Mouse (Mus musculus) megakaryocyte-erythroid progenitor cell, adult 5-6 weeks (primary cell): ENCODE results near the gene Cxcl10. TPM values are rescaled to one million over a fixed set of nuclear protein-coding genes. Genes with fewer than 3 reads are reported as not detected.
"Not testable (repeated sequence)": the region's sequence is repeated elsewhere in the genome, so short reads cannot be mapped to it uniquely, and the experiment has no call there.

Experiments used
- ATAC-seq: replicated peaks from 2 replicates; pipeline ENCODE4 v1.8.0; 2016; ENCODE audit warnings: mild to moderate bottlenecking, inconsistent platforms; ENCODE audit not compliant: severe bottlenecking, poor library complexity, low FRiP score, low TSS enrichment
- total RNA-seq, 2 experiments: library from RNA; stranded (forward) in 1 of 2; stranded (reverse) in 1 of 2; fragments of 200-1000, 215-1000 nt in 1 of 2; fragments of >200 nt in 1 of 2; fragmentation: Nextera tagmentation in 1 of 2; gene quantifications; 2 replicates each; pipeline ENCODE4 v1.2.3; 2014 to 2017

Cxcl10 gene
- total RNA-seq, 2 experiments from 2014 or later = 5.6 TPM; not detected in 1

DNA sequence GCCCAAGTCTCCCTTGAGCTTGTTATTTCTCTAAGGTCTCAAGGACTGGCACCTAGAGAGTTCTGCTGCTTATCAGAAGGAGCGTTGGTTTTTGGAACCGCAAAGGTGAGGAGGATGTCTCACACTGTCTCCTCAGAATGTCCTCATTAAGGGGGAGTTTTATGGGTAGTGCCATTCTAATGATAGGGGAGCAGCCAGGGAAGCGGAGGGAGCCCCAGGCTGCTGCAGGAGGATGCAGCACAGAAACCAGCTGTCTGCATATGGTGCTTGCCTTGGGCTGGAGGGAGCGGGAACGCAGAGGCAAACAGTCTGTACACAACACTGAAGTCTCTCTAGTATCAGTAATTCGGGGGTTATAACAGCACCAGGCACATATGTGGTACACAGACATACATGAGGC lies 22.2 kb upstream of the Cxcl10 start:
- no peak for ATAC-seq

- no peak for ATAC-seq
These were observed 21.7 kb upstream of the Cxcl10 start for GRCm38 (mm10) chr5:92370392-92370791.

- no peak for ATAC-seq
These were observed 20.7 kb upstream of the Cxcl10 start for GRCm38 (mm10) chr5:92369151-92369994.

GRCm38 (mm10) chr5:92368392-92368791 lies 19.7 kb upstream of the Cxcl10 start:
- ATAC-seq = no peak

GRCm38 (mm10) chr5:92366565-92366964 lies 17.9 kb upstream of the Cxcl10 start:
- no peak for ATAC-seq

- ATAC-seq = no peak
These were observed 16.5 kb upstream of the Cxcl10 start for GRCm38 (mm10) chr5:92365146-92365705.

DNA sequence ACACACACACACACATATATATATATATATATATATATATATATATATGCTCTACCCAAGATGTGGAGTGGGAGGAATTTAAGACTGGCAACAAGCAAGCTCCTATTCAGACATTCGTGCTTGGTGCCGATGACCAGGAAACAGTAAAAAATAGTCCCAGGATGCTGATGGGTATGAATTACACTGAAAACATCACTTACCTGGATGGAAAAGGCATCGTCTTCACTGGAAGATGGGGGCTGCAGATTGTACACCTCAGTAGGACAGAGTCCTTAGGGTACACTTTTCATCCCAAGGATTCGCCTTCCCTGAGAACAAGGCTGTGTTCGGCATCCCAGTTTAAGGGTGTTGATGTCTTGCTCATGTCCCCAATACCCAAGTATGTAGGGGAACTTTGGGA lies 15.3 kb upstream of the Cxcl10 start:
- no peak for ATAC-seq

- no peak for ATAC-seq
These were observed 14.5 kb upstream of the Cxcl10 start for GRCm38 (mm10) chr5:92363179-92363578.

- no peak for ATAC-seq
These were observed 10.2 kb upstream of the Cxcl10 start for GRCm38 (mm10) chr5:92358767-92359455.

- peak; percentile 58; the same call in 1 of the 2 replicates for ATAC-seq
These were observed 9.3 kb upstream of the Cxcl10 start for GRCm38 (mm10) chr5:92358033-92358432.

- peak; percentile 80 for ATAC-seq
These were observed 4.8 kb upstream of the Cxcl10 start for GRCm38 (mm10) chr5:92353517-92353916.

DNA sequence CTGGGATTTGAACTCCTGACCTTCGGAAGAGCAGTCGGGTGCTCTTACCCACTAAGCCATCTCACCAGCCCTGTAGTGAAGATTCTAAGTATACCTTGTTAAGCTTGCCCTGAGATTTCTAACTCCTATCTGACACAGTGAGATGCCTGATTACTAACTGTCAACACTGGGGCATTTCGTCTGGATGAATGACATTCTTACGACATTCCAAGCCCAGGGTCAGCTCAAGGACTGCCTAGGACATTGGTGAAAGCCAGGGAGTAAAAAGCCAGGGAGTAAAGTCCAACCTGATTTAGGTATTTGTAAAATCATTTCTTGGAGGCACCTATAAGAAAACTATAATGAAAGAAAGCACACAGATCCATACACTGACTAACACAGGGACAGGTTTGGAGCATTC lies 4.0 kb upstream of the Cxcl10 start:
- ATAC-seq = not testable (repeated sequence)

GRCm38 (mm10) chr5:92349731-92350130 lies 1.0 kb upstream of the Cxcl10 start:
- ATAC-seq = no peak

DNA sequence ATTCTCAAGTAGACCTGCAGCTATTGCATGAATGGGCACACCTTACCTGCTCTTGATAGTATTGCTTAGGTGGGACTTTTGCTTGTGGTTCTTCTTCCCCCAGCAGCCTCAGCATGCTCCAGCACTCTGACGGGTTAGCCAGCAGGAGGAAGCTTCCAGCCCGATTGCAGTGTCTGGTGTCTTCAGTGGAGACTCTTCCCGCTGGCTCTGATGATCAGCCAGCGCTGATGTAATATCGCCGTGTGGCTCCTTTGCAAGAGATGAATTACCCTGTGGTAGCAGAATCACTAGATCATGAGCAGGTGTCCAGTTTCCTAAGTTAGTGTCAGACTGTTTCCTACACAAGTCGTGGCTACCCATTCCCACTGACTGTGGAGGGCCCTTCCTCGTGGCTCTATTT lies 3.7 kb downstream of the Cxcl10 start:
- no peak for ATAC-seq

DNA sequence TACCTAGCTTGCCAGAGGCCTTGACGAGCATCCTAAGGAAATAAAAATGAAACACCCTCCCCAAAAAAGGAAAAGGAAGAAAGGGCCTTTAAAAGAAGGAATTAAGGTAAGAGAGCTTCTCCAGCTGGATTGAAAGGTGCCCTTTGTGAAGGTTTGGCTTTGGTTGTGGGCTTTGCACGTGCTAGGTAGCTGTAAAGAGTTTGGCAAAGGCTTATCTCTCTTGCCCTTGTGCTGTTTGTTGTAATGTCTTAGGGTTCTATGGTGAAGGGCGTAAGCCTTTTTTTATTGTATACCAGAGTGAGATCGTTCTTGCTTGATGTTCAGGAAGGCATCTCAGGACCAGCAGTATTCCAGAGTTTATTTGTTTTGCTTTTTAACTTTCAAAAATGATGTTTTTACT lies 8.1 kb downstream of the Cxcl10 start:
- peak; percentile 65; the same call in 1 of the 2 replicates for ATAC-seq

GRCm38 (mm10) chr5:92336743-92337142 lies 11.9 kb downstream of the Cxcl10 start:
- no peak for ATAC-seq

GRCm38 (mm10) chr5:92332359-92332840 lies 16.3 kb downstream of the Cxcl10 start:
- peak; percentile 58 for ATAC-seq

GRCm38 (mm10) chr5:92331635-92332338 lies 16.9 kb downstream of the Cxcl10 start, which contains the start of gene Art3:
Art3 (plus strand) TSS chr5:92331827.
- ATAC-seq = peak; percentile 36

DNA sequence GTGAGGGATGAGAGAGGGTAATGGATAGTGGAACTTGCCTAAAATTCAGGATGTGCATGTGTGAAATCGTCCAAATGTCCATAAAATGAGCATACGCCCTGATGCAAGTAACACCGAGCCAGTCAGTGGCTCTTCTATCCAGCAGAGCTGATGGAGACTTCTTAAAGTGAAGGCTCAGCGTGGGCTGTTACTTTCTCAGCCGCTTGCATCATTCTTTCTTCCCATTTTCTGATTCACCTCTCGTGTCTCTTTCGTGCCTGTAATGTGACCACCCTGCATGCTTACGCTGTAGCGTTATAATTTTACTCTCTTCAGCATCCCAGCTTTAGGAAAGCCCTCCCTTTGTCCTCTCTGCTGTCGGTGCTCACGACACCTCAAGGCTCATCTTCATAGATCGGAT lies 17.6 kb downstream of the Cxcl10 start:
- ATAC-seq = no peak

DNA sequence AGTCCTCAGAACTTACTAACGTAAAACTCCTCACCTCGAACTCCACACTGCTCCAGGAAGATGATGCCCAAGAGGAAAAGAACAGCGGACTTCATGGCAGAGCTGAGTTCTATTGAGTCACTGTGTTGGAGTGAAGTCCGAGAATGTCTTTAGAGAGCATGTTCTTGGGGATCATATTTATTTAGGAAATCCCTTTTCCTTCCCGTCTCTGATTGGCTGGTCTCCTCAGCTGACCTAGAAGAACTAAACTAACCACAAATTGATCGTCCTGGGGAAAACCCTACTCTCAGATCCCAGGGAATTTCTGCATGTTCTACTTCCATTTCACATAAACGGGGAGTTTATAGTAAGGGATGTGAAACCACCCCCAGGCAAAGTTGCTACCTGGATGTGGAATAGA lies 20.8 kb downstream of the Cxcl10 start, which contains the start of gene Cxcl9:
Cxcl9 (minus strand) TSS at position 151 of the 400 bp plus-strand sequence.
- no peak for ATAC-seq
